Mouse (Mus musculus): ENCODE results near the gene Olah. TPM values are rescaled to one million over a fixed set of nuclear protein-coding genes. Genes with fewer than 3 reads are reported as not detected.

The Olah gene
- under 1 TPM; 0.11 to 0.53 TPM for polyA plus RNA-seq (2017; shearing (Covaris generic))

GRCm38 (mm10) chr2:3397110-3397509 lies at the start of gene Olah:
Gene Olah (minus strand): TSS chr2:3397210.

DNA sequence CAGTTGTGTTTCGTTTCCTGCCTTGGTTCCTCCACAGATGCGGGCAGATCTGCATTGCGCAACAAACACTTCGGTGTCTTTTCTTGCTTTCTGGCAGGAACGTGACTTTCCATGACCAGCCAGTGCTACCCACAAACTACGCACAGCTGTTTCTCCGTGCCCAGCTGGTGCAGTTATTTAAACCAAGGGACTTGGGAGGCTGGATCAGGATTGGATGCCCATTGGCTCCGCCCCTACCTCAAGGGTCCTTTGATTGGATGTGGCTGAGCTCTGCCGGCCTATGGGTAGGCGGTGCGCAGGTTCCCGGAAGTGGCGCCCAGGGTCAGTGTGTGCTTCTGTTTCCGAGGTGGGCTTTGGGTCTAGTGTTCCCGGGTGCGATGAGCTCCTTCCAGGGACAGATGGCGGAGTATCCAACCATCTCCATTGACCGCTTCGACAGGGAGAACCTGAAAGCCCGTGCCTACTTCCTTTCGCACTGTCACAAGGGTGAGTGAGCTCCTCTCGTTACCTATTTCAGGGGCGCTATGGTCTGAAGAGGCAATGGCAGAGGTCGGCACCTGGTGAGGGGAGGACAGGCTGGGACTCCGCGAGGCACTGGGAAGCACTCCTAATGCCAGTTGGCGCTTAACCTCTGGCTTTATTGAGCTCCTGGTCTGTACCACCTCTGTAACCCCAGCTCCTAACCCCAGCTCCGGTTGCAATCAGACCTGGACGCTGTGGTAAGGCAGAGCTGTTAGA lies 27.0 kb upstream of the Olah start, which contains the start of gene Dclre1c:
Gene Dclre1c, plus strand, starts transcription at position 291 of the 738 bp plus-strand sequence.

DNA sequence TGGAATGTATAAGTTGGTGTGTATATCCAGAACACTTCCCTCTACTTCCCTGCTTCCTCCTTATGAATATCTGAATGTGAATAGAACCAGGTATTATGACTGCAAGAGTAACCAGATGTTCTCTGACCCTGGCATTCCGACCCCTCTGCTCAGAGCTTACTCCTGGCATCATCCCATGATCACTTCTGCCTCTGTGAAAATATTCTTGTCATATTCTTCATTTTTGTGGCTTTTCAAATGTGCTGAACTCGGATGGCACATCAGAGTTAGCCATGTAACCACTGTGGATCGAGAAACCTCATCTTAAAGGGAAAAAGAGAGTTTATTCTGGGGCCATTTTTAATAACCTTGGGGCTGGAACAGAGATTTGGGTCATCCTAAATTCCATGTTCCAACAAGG lies 25.5 kb upstream of the Olah start, which contains the start of gene Meig1:
Gene Meig1, minus strand, starts transcription at position 101 of the 400 bp plus-strand sequence.

DNA sequence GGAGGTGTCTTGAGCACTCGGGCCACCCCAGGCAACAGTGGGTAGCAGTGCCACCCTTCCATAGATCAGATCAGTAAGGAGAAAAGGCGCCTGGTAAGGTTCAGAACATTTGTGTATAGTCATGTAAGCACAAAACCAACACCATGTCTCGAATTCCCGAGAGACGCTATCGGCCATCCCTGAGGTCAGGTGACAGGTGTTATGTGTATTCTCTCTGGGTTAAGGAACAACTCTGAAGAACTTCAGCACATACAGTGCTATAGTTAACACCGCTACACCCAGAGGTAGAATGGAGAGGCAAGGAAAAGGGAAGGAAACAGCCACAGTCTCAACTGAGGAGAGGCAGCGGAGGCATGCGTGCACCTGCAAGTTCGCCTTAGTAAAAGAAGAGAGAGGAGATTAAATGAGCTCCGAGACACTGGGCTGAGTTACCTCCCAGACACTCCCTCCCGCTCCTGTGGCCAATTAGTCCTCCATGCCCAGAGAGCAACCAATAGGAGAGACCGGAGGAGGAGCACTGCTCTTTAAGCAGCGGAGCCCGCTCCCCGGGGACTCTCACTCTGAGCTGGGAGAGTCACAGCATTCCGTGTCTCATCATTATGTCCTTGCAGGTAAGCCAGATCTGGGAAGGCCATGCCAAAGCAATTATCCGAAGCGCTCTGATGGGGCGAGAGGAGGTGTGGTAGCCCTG lies 61.3 kb downstream of the Olah start, which contains the start of gene Acbd7:
Gene Acbd7, plus strand, starts transcription at position 558 of the 691 bp plus-strand sequence.

DNA sequence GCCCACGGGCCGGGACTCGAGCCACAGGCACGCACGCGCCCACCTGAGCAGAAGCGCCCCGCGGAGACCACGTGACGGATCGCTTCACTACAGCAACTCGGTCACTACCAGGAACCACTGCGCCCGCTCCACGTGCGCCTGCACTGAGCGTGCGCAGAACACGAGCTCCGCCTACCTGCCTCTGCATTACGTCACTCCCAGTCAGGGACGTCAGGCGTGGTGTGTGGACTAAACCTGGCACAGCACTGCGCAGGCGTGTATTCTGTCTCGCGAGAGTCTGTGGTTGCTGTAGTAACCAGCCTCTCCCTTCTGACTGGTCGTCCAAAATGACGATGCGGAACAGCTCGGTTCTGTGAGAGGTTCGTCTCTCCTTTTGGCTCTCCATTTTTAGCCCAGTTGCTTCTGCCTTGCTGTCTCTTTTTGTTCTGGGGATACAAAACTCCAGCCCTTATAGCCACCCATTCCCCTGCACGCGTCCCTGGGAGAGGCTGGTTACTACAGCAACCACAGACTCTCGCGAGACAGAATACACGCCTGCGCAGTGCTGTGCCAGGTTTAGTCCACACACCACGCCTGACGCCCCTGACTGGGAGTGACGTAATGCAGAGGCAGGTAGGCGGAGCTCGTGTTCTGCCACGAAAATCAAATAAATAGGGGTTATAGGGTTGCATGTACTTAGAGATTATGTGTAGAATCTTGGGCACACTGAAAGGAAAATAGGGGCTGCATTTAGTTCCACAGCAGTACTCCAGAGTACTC lies 64.3 kb downstream of the Olah start, which contains the start of gene Rpp38:
Gene Rpp38, minus strand, starts transcription at position 160 of the 759 bp plus-strand sequence.

Other genes starting within 250 kb of the Olah start
- 10 to 100 TPM; 11.6 to 11.8 TPM for gene Nmt2, start 113.0 kb downstream of the Olah start, polyA plus RNA-seq (2017; shearing (Covaris generic))
- gene Rpp38, start 64.6 kb downstream of the Olah start, polyA plus RNA-seq (2017; shearing (Covaris generic)): 10 to 100 TPM; 18.3 to 21.7 TPM
- 1 to 10 TPM in 1 of 2 experiments, under 1 TPM in 1; 0.31 to 1.1 TPM for gene Acbd7, start 61.0 kb downstream of the Olah start, polyA plus RNA-seq (2017; shearing (Covaris generic))
- gene Meig1, start 25.4 kb upstream of the Olah start, polyA plus RNA-seq (2017; shearing (Covaris generic)): 1 to 10 TPM in 1 of 2 experiments, not detected in 1; 1.1 TPM
- gene Dclre1c, start 26.9 kb upstream of the Olah start, polyA plus RNA-seq (2017; shearing (Covaris generic)): 10 to 100 TPM; 15.9 to 18.9 TPM
- 1 to 10 TPM; 1.1 to 2.2 TPM for gene Suv39h2, start 77.8 kb upstream of the Olah start, polyA plus RNA-seq (2017; shearing (Covaris generic))
- gene Gm45902, start 115.6 kb upstream of the Olah start, polyA plus RNA-seq (2017; shearing (Covaris generic)): 1 to 10 TPM; 4.1 to 6.4 TPM
- gene Hspa14, start 115.6 kb upstream of the Olah start, polyA plus RNA-seq (2017; shearing (Covaris generic)): 10 to 100 TPM; 91.6 to 95.8 TPM
- gene Cdnf, start 115.8 kb upstream of the Olah start, polyA plus RNA-seq (2017; shearing (Covaris generic)): under 1 TPM; 0.39 to 0.47 TPM
- 100 to 1,000 TPM; 371 to 404 TPM for gene Fam107b, start 173.3 kb upstream of the Olah start, polyA plus RNA-seq (2017; shearing (Covaris generic))